Mouse (Mus musculus): Measurements from ENCODE around the gene Ctnnbip1. TPM values are rescaled to one million over a fixed set of nuclear protein-coding genes. Genes with fewer than 3 reads are reported as not detected.
A peak's percentile ranks its signal among the peaks of the same experiment; 100 is the strongest.

Ctnnbip1 gene
- total RNA-seq (2021): 10 to 100 TPM; 33.6 to 37.4 TPM

DNA sequence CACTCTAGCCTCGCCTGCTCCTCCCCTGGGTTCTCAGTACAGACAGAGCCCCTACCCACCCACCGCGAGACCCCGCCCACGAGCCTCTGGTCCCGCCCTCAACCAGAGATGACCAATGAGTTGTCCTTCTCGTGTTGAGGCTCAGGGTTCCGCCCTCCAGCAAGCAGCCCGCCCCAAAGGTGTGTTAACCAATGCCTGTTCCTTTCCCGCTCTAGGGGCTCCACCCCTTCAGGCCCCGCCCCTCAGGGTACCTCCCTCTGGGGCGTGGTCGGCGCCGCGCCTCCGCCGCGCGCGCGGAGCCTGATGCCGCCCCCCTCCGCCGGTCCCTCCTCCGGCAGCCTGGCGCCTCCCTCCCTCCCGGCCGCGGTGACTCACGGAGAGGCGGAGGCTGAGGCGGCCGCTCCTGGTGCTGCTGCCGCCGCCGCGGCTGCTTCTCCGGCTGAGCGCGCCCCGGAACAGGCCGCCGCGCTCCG lies at the start of gene Ctnnbip1:
Gene Ctnnbip1 (plus strand): TSS at position 369 of the 473 bp plus-strand sequence.
- peak; percentile 96 to 97 for DNase-seq

DNA sequence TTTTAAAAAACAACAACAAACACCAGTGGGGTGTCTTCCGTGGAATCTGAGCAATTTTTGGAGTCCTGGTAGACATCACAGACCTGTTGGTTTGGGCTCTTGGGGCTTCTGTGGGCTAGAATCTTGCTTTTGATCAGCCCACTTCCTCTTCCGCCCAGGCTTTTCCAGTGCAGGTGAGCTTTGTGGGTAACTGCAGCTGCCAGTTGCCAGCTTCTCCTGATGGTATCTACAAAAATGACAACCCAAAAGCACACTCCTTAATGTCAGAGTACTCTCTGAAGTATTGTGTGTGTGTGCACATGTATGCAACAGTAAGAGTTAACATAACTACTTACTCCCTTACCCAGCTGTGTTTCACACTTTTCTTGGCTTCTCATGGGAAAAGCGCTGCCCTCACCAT lies 48.5 kb upstream of the Ctnnbip1 start:
- no peak for DNase-seq

DNA sequence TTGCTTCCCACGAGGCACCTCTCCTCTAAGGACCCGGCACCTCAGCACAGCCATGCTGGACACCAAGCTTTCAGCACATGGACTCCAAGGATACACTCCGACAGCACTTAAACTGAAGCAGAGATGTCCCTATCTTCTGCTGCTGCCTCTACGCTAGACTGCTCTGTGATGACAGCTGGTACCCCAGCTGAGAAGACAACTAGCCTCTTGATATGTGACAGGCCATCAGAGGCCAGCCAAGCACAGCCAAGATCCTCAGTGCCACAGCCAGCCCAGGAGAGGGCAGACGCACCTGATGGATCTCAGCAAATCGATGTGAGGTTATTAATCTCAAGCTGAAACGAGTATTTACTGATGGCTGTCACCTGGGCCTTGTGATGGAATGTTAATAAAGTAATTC lies 42.9 kb upstream of the Ctnnbip1 start:
- DNase-seq: no peak

DNA sequence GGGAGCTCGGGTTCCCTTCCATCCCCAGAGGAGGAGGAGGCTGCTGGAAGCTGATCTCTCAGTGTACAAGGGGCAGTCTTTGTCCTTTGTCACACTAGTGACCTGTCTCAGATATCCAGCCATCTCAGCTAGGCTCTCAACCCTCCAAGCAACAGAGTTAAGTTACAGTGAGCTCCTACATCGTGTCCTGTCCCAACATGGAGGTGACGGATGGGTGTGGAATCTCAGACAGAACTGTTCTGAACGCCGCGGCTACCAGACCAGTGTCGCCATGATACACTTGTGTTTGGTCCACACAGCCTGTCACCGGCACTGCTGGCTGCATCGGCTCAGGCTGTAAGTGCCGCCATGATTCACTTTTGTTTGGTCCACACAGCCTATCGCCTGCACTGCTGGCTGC lies 41.0 kb upstream of the Ctnnbip1 start, which contains the start of gene Tmem274:
Gene Tmem274 (plus strand): TSS at position 301 of the 400 bp plus-strand sequence.
- DNase-seq: no peak

DNA sequence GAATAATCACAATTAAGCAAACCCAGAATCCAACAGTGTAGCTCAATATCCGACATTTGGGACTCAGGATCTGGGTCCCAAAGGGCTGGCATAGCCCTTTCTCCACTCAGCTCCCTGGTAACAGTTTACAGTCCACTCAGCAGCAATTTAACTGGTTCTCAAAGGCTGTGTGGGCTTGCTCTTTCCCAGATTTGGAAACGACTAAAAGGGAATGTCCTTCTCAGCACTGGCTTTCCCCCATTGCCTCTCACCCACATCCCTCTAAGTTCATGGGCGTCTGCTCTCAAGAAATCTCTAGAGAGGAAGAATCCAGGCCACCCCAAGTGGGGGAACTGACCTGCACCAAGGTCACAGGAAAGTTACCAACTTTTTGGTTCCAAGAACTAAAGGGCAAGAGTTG lies 33.5 kb upstream of the Ctnnbip1 start:
- DNase-seq: no peak

DNA sequence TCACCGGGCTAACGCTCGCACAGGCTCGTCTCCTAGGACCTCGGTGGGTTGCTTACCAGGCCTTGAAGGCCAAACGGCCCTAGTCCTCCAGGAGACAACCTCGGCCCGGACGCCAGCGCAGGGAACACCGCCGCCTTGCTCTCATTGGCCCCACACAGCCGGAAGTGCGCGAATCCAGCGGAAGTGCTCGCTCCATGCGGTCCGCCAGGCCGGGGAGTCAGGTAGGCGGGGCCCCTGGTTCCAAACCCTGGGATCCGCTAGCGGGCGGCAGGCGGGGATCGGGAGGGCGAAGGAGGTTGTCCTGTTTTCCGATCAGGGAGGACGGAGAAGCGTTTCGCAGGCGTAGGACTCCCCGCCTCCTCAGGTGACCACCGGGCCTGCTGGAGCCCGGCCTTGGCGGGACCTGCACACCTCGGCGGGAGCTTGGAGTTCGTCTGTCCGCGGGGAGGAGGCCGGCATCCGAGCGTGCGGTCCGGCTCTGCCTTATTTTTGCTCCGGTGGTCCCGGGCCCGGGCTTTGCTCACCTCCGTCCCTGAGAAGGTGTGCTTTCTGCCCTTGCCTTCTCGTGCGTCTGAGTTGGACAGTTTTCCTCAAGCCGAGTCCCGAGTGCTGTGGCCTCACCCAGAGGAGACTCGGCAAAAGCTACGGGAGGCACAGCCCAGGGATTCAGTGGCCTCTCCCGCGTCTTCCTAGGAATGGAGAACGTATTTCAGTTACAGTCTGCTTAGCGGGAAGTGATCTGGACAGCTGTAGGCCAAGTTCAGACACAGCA lies 32.8 kb upstream of the Ctnnbip1 start, which contains the start of the genes Nmnat1 and Lzic:
Gene Nmnat1 (minus strand): TSS at position 150 of the 772 bp plus-strand sequence.
Gene Lzic (plus strand): TSS at position 177 of the 772 bp plus-strand sequence.
- DNase-seq: peak; percentile 89 to 90

DNA sequence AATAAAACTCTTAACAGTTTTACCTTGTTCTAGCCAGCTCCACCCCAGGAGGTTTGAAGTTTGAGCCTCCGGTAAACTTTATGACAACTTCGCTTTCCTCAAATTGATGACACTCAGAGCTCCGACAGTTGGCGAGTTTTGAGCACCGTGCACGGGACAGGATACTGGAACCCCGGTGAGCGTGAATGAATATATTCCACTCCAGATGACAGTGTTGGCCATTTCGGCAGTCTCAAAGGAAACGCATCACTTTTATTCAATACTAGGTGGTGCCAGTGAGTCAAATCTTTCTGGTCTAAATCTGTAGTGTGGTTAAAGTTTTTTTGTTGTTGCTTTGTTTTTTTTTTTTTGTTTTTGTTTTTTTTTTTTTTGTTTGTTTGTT lies 32.2 kb upstream of the Ctnnbip1 start:
- peak in 1 of 2 experiments; percentile 16 for DNase-seq

DNA sequence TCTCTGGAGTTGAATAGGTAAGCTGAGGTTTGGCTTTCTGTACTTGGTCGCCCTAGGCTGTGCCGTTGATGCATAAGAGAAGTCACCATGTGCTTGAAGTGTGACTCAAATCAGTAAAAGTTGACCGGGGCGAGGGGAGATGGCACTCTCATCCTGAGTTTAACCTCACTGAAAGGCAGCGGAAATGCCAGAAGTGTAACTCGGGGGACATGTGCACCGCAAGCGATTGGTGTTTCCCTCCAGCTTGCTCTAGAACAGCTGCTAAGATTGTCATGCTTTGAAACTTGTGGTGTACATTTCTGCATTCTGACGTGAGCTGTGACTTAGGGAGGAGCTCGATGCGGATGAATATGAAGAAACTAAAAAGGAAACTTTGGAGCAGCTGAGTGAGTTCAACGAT lies 30.3 kb upstream of the Ctnnbip1 start:
- no peak for DNase-seq

DNA sequence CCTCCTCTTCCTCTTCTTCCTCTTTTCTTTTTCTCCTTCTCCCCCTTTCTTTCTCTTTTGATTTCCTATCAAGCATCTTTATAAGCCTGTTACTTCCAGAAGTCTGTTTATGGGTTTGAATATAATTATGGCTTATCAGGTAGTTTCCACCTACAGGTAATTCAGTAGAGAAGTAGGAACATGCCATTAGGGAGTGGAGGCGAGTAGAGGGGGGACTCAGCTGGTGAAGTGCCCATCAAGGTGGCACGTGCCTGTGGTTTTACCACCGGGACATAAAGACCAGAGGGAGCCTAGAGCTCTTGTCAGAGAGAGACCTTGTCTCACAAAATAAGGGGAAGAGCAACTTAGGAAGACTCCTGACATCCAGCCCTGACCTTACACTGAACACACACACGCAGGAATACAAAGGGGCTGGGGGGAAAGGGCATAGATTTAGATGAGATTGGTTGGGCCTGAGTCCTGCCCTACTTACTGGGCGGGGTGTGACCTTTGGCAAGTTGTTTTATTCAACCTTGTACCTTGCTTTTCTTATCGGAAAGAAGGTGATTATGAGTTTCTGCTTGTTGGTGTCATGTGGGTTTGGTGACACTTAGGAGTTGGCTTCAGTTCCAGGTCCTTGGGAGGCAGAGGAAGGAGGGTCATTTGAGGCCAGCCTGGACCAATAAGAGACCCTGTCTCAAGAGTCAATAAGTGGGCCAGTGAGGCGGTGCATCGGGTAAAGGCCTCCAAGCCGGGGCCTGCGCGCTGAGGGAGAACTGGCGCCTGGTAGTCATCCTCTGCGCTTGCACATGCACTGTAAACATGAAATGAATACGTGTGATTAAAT lies 28.4 kb upstream of the Ctnnbip1 start:
- no peak for DNase-seq

DNA sequence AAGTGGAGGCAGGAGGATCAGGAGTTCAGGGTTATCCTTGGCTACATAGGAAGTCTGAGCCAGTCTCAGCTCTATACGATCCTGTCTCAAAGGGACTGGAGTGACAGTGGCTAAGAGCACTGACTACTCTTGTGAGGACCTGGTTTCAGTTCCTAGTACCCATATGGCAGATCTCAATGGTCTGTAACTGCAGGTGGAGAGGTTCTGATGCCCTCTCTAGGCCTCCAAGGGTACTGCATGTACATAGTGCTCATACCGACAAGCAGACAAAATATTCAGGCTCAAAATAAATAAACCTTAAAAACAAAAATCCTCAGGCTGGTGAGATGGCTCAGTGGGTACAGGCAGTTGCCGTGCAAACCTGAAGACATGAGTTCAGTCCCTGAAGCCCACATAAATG lies 26.9 kb upstream of the Ctnnbip1 start:
- no peak for DNase-seq

DNA sequence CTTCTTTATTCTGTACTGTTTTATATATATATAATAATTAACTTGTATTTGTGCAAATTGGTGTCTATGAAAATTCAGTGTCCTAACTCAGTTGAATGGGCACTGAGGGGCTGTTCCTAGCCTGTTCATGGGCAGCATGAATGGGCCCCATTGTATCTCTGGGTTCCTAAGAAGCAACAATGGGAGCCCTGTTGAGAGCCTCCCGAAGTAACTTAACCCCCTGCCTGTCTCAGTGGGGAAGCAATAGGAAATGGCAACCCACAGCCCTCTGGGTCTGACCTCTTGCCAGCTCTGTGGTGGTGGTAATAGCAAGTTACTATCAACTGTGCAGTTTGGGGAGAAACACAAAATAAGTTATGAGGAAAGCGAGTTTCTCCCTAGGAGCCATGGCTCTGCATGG lies 21.4 kb upstream of the Ctnnbip1 start:
- DNase-seq: peak in 1 of 2 experiments; percentile 21

DNA sequence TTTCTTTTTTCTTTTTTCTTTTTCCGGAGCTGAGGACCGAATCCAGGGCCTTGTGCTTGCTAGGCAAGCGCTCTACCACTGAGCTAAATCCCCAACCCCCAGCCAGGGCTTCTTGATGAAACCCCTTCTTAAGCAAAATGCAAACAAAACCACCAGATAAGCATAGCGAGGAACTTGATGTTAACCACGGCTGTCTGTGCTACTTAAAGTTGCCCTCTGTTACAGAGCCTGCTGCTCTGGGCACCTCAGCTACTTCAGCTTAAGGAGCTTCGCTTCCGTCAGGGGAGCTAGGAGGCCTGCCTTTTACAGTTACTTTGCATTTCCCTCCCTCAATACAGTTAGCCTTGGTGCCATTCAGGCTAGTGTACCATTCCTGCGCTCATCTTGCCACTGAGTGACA lies 19.1 kb upstream of the Ctnnbip1 start:
- no peak for DNase-seq

DNA sequence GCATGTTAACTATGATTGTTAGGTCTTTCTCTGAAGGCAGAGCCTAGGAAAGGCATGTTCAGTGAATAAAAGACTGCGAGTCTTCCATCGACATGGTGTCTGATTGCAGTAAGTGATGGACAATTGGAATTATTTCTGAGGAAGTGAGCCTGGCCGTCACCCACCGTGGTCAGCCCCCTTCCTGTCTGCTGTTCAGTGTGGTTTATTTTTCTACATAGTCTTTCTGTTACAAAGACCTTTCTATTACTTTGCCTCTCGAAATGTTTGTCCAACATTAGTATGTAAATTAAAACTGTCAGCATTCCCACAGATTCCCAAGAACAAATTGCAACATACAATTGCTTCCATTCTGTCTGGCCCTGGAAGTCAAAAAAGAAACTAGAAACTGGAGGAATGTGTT lies 18.2 kb upstream of the Ctnnbip1 start:
- DNase-seq: no peak

DNA sequence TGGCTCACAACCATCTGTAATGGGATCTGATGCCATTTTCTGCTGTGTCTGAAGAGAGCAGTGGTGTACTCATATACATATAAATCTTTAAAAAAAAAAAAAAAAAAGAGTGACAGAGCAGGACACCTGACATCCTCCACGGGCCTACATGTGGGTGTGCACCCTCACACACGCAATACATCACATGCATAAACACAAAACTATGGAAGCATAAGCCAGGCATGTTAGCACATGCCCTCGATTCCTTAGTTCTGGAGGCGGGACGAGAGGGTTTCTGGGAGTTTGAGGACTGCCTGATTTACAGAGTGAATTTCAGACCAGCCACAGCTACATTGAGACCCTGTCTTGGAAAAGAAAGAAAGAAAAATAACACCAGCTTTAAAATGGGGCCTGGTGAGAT lies 13.7 kb upstream of the Ctnnbip1 start:
- no peak for DNase-seq

DNA sequence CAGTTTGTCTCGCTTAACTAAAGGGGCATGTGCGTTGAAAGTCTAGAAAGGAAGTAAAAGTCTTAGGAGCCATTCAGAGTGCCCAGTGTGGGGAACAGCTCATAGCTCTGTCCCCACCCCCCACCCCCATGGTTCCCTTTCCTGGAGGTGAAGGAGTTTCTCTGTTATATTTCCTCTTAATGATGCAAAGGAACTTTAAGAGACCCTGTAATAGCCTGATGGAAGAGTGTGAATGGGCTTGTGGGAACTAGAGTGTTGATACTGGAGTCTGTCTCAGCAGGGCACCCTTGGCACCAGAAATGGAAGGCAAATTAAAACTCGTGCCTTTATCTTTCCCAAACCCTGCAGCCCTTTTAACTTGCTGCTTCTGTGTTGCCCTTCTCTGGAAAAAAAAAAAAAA lies 13.2 kb upstream of the Ctnnbip1 start:
- DNase-seq: no peak

DNA sequence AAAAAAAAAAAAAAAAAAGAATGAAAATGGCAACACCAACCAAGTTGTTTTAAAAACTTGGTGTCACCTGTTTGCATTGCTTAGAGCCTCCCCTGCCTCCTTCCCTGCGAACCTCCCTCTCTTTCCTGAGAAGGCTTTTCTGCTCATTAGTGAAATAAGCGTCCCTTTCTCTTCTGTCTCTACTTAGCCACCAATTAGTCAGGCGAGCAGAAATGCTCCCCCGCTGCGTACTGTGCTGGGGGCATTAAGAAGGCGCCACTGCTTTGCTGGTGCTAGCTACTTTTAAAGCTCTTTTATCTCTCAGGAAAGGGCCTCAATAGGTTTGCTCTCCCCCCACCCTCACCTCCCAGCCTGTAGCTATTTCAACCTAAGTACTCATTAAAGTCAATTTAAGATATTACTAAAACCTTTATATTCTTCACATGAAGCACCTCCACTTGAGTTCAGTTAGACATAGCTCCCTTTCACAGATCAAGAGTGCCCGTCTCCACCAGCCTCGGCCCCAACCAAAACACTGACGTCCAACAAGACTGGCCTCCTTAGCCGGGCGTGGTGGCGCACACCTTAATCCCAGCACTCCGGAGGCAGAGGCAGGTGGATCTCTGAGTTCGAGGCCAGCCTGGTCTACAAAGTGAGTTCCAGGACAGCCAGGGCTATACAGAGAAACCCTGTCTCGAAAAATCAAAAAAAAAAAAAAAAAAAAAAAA lies 12.6 kb upstream of the Ctnnbip1 start:
- DNase-seq: peak in 1 of 2 experiments; percentile 23

DNA sequence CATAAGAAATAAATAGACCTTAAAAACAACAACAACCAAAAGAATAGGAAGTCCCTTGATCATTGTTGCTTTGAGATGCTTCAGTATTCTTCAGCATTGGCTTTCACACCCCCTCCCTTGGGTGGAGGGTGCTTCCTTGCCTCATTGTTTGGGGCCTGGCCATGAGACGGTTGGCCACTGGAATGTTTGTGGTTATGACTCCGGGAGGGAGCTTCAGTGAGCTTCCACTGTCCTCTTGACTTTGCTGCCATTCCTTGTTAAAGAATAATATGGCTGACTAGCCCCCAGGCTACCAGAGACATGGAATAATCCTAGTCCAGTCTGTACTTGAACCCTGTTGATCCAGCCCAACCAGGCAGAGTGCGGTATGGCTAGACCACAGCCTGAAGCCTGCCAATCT lies 11.1 kb upstream of the Ctnnbip1 start:
- no peak for DNase-seq

DNA sequence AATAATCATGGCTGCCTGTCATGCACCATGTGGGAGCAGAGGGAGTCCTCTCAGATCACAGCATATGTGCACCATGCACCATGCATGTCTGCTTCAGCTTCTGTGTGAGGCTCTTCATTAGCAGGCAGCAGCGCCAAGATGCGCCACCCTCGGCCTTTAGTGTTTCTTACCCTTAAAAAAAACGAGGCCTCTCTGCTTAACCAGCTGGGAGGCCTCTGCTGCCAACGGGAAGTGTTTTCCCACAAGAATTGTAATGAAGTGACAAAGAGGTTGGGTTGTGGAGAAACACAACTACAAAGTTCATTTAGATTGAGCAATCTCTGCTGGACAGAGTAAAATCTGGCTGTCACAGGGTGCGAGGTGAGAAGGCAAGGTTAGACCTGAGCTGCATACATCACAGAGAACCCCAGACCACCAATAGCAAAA lies 6.8 kb upstream of the Ctnnbip1 start:
- DNase-seq: peak in 1 of 2 experiments; percentile 16

DNA sequence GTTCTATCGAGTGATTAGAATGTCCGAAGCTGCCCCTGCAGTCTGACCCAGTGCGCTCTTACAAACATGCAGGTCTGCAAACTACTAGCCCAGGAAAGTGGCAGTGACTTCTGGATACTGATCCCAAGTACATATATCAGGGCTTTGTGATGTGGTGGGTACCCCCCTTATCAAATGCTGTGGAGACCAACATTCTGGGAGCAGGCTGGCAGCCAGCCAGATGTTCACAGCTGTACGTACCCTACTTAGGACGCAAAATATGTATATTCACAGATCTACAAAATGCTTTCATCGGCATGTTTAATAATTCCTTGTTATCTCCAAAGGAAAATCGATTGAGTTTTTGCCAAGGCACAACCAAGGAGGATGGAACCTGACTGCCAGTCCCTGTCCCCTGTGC lies 6.0 kb upstream of the Ctnnbip1 start:
- no peak for DNase-seq

DNA sequence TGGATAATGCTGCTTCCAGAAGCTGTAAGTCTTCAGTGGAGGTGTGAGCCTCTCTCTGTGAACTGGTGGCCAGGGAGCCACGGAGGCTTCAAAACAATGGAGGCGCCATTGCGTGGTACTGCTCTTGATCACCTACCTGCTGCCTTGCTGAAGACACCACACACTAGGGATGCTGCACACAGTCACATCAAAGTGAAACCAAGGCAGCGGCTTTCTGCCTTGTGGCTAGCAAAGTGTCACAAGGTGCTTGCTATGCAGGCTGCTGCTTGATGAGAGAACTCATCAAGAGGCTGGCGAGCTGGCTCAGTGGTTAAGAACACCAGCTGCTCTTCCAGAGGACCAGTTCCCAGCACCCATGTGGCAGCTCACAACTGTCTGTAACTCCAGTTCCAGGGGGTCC lies 2.3 kb upstream of the Ctnnbip1 start:
- no peak for DNase-seq

DNA sequence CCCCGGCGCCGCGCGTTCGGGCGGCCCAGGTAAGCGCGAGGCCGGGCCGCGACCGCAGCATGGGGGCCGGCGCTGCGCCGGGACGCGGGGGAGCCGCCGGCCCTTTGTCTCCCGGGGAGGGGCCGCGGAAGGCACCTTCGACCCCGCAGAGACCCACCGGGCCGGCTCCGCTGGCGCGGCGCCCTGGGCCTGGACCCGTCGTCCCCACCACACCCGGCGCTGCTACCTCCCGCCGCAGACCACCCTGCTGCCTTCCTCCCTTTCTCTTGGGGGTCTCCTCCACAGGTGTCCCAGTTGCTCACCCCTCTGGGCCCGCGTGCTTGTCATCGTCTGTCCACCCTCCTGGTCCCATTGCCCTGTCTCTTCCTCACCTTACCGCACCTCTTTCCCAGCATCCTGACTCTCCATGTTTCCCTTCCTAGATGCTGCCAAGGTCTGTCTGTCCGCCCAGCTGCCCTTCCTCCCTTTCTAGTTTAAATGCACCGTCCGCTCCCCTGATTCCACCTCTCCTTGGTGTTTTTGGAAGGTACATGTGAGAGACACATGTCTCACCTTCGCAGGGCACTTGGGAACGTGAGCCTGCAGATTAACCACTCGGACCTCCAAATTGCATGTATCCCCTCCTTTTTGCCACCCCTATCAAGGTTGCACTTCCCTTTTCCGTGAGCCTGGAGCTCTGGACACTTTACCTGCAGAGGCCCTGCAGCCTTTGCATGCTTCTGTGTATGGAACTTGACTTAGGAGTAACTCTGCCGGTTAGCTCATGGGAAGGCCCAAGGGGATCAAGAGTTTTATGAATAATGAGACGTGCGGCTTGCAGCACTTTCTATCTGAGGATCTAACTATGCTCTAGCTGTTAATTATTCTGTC lies 550 bp downstream of the Ctnnbip1 start:
- no peak for DNase-seq

DNA sequence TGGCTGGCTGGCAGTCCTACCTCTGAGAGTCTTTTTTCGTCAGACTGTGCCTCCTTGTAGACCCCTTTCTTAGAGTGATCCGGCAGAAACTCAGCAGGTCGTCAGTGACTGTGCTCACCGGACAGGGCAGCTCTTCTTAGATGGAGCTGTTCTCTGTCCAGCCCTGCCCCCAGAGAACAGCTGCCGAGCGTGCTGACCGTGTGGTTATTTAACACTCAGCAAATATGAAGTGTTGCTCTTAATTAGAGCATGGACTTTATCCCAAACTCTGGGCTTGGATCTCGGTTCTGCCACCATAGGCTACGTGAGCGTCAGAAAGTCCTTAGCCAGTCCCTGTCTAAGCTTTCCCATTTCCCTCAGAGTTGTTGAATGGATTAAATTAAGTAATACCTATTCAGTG lies 3.2 kb downstream of the Ctnnbip1 start:
- no peak for DNase-seq
